Mouse (Mus musculus) limb, embryonic 13.5 days (tissue): ENCODE measurements around the gene Xrra1. TPM values are rescaled to one million over a fixed set of nuclear protein-coding genes. Genes with fewer than 3 reads are reported as not detected.
A peak's percentile ranks its signal among the peaks of the same experiment; 100 is the strongest.

Experiments
- ATAC-seq: fragments of 200-750 bp; cut with Nextera tagmentation; 2 replicates; pipeline ENCODE4 v1.8.0; 2017; ENCODE audit warnings: low read depth, moderate number of reproducible peaks, moderate TSS enrichment; ENCODE audit not compliant: low FRiP score
- H3K27ac ChIP-seq: fragments of 300-500 bp; sonication (generic); 2 replicates; pipeline ENCODE4 v1.5.1; 2015; ENCODE audit warnings: inconsistent platforms, mild to moderate bottlenecking, moderate library complexity
- H3K27me3 ChIP-seq: fragments of 300-500 bp; sonication (generic); 2 replicates; pipeline ENCODE4 v1.6.1; 2015; ENCODE audit warnings: mild to moderate bottlenecking, inconsistent platforms
- H3K36me3 ChIP-seq: fragments of 300-500 bp; sonication (generic); 2 replicates; pipeline ENCODE4 v1.6.1; 2015; ENCODE audit warnings: inconsistent platforms, mild to moderate bottlenecking, moderate library complexity
- H3K4me1 ChIP-seq: fragments of 300-500 bp; sonication (generic); 2 replicates; pipeline ENCODE4 v1.6.1; 2015; ENCODE audit warnings: inconsistent platforms
- H3K4me2 ChIP-seq: fragments of 300-500 bp; sonication (generic); replicated peaks from 2 replicates; pipeline ENCODE4 v1.6.1; 2015; ENCODE audit warnings: inconsistent platforms, mild to moderate bottlenecking, moderate library complexity
- H3K4me3 ChIP-seq: fragments of 300-500 bp; sonication (generic); 2 replicates; pipeline ENCODE4 v1.5.1; 2015; ENCODE audit warnings: moderate library complexity, mild to moderate bottlenecking, inconsistent platforms
- H3K9ac ChIP-seq: fragments of 300-500 bp; sonication (generic); 2 replicates; pipeline ENCODE4 v1.6.1; 2015; ENCODE audit warnings: mild to moderate bottlenecking, inconsistent platforms
- H3K9me3 ChIP-seq: fragments of 300-500 bp; sonication (generic); 2 replicates; pipeline ENCODE4 v1.6.1; 2016; ENCODE audit warnings: inconsistent platforms
- WGBS: fragments of 180-500 bp; shearing (Covaris S2); methylation state at CpG from one replicate; pipeline ENCODE4 v1.1.7; 2015; 5-methylcytosine and 5-hydroxymethylcytosine counted together
- polyA plus RNA-seq: library from polyadenylated mRNA; unstranded; fragments of >200 nt; fragmentation: Nextera tagmentation; extraction: Ambion mirVana; gene quantifications from 2 replicates; pipeline ENCODE4 v1.2.1, GENCODE M21; 2015

Xrra1 gene
- polyA plus RNA-seq, 1 experiment from 2014 or later = 0.27 TPM

- 0 out of 2 replicates have a peak, but pooled peaks cover 10% of the 10 kb centered on the region for H3K4me1 ChIP-seq
- H3K27me3 ChIP-seq = no peaks in the 10 kb centered on the region
- H3K9ac ChIP-seq = peak within 1 kb of the TSS; percentile 68
- peak; percentile 94 for ATAC-seq
- no peaks in the 10 kb centered on the region for H3K9me3 ChIP-seq
- peak within 1 kb of the TSS; percentile 48 for H3K4me3 ChIP-seq
- peak within 1 kb of the TSS; percentile 78; the same call in 1 of the 2 replicates for H3K27ac ChIP-seq
- no peaks in the 10 kb centered on the region for H3K36me3 ChIP-seq
- H3K4me2 ChIP-seq = peak within 1 kb of the TSS; percentile 71
- under 1% methylated on average over 26 of the region's 26 CpGs for WGBS
Measured at GRCm38 (mm10) chr7:99828083-99828570, 30.8 kb upstream of the Xrra1 start, which contains the start of gene Neu3. Gene Neu3 (minus strand): TSS chr7:99828417.

GRCm38 (mm10) chr7:99833115-99833845 is 25.6 kb upstream of the Xrra1 start:
- no peaks in the 10 kb centered on the region for H3K27me3 ChIP-seq
- ATAC-seq = no peak
- peaks cover 20% of the 10 kb centered on the region for H3K4me1 ChIP-seq
- no peak overlapping the region for H3K27ac ChIP-seq
- no peak overlapping the region for H3K9ac ChIP-seq
- WGBS = 87% methylated on average over 5 of the region's 5 CpGs
- peaks cover 12% of the 10 kb centered on the region for H3K36me3 ChIP-seq
- H3K9me3 ChIP-seq = no peaks in the 10 kb centered on the region
- H3K4me2 ChIP-seq = no peak overlapping the region
- no peak overlapping the region for H3K4me3 ChIP-seq

- Histone ChIP-seq H3K4me3 (no peak overlapping the region), H3K4me1 (peaks cover 19% of the 10 kb centered on the region), H3K36me3 (peaks cover 17% of the 10 kb centered on the region), H3K9me3 (no peaks in the 10 kb centered on the region), H3K9ac (no peak overlapping the region), H3K4me2 (no peak overlapping the region), H3K27ac (no peak overlapping the region), H3K27me3 (no peaks in the 10 kb centered on the region)
- WGBS = 93% methylated on average over 2 of the region's 2 CpGs
- no peak for ATAC-seq
Measured at GRCm38 (mm10) chr7:99833846-99834222, 25.1 kb upstream of the Xrra1 start.

GRCm38 (mm10) chr7:99834314-99834853 is 24.5 kb upstream of the Xrra1 start:
- H3K27me3 ChIP-seq = no peaks in the 10 kb centered on the region
- no peak for ATAC-seq
- H3K27ac ChIP-seq = no peak overlapping the region
- H3K4me2 ChIP-seq = no peak overlapping the region
- no peaks in the 10 kb centered on the region for H3K9me3 ChIP-seq
- H3K4me3 ChIP-seq = no peak overlapping the region
- no peak overlapping the region for H3K9ac ChIP-seq
- peaks cover 23% of the 10 kb centered on the region for H3K4me1 ChIP-seq
- H3K36me3 ChIP-seq = peaks cover 22% of the 10 kb centered on the region
- WGBS = 90% methylated on average over 5 of the region's 5 CpGs

GRCm38 (mm10) chr7:99836781-99837180 is 22.1 kb upstream of the Xrra1 start:
- peak overlapping the region; percentile 11; the same call in 1 of the 2 replicates for H3K4me2 ChIP-seq
- WGBS = 36% methylated on average over 4 of the region's 4 CpGs
- no peak overlapping the region for H3K9ac ChIP-seq
- H3K36me3 ChIP-seq = peaks cover 45% of the 10 kb centered on the region
- ATAC-seq = peak; percentile 83
- peaks cover 23% of the 10 kb centered on the region for H3K4me1 ChIP-seq
- no peaks in the 10 kb centered on the region for H3K27me3 ChIP-seq
- H3K27ac ChIP-seq = peak overlapping the region; percentile 70; the same call in 1 of the 2 replicates
- H3K9me3 ChIP-seq = no peaks in the 10 kb centered on the region
- no peak overlapping the region for H3K4me3 ChIP-seq

- H3K27me3 ChIP-seq = no peaks in the 10 kb centered on the region
- WGBS = 72% methylated on average over 6 of the region's 6 CpGs
- no peak overlapping the region for H3K9ac ChIP-seq
- no peak overlapping the region for H3K4me3 ChIP-seq
- peak overlapping the region; percentile 40 for H3K27ac ChIP-seq
- H3K4me2 ChIP-seq = peak overlapping the region; percentile 34
- H3K36me3 ChIP-seq = peaks cover 53% of the 10 kb centered on the region
- H3K9me3 ChIP-seq = no peaks in the 10 kb centered on the region
- ATAC-seq = peak; percentile 83
- peaks cover 23% of the 10 kb centered on the region for H3K4me1 ChIP-seq
Measured at GRCm38 (mm10) chr7:99837358-99838071, 21.4 kb upstream of the Xrra1 start.

- peaks cover 60% of the 10 kb centered on the region for H3K36me3 ChIP-seq
- no peak overlapping the region for H3K9ac ChIP-seq
- ATAC-seq = peak; percentile 39
- no peaks in the 10 kb centered on the region for H3K27me3 ChIP-seq
- H3K27ac ChIP-seq = peak overlapping the region; percentile 40
- peaks cover 23% of the 10 kb centered on the region for H3K4me1 ChIP-seq
- peak overlapping the region; percentile 34; the same call in 1 of the 2 replicates for H3K4me2 ChIP-seq
- H3K4me3 ChIP-seq = no peak overlapping the region
- no peaks in the 10 kb centered on the region for H3K9me3 ChIP-seq
- WGBS = 53% methylated on average over 3 of the region's 3 CpGs
Measured at GRCm38 (mm10) chr7:99838241-99838640, 20.7 kb upstream of the Xrra1 start.

- Histone ChIP-seq H3K27me3 (no peaks in the 10 kb centered on the region), H3K4me1 (no peaks in the 10 kb centered on the region), H3K36me3 (peaks cover 81% of the 10 kb centered on the region), H3K4me3 (no peak overlapping the region), H3K27ac (no peak overlapping the region), H3K9me3 (no peaks in the 10 kb centered on the region), H3K4me2 (no peak overlapping the region), H3K9ac (no peak overlapping the region)
- 95% methylated on average over 8 of the region's 8 CpGs for WGBS
- ATAC-seq = no peak
Measured at GRCm38 (mm10) chr7:99845533-99846236, 13.2 kb upstream of the Xrra1 start.

- WGBS = 91% methylated on average over 5 of the region's 5 CpGs
- H3K4me2 ChIP-seq = no peak overlapping the region
- 0 out of 2 replicates have a peak, but pooled peaks cover 16% of the 10 kb centered on the region for H3K4me1 ChIP-seq
- H3K27me3 ChIP-seq = no peaks in the 10 kb centered on the region
- H3K4me3 ChIP-seq = no peak overlapping the region
- peaks cover 64% of the 10 kb centered on the region for H3K36me3 ChIP-seq
- no peaks in the 10 kb centered on the region for H3K9me3 ChIP-seq
- ATAC-seq = no peak
- H3K9ac ChIP-seq = no peak overlapping the region
- no peak overlapping the region for H3K27ac ChIP-seq
Measured at GRCm38 (mm10) chr7:99850534-99850933, 8.4 kb upstream of the Xrra1 start.

GRCm38 (mm10) chr7:99851121-99851520 is 7.8 kb upstream of the Xrra1 start:
- Histone ChIP-seq H3K27me3 (no peaks in the 10 kb centered on the region), H3K27ac (no peak overlapping the region), H3K36me3 (peaks cover 62% of the 10 kb centered on the region), H3K9ac (no peak overlapping the region), H3K4me2 (no peak overlapping the region), H3K4me1 (peaks cover 16% of the 10 kb centered on the region), H3K9me3 (no peaks in the 10 kb centered on the region), H3K4me3 (no peak overlapping the region)
- WGBS = 62% methylated on average over 1 of the region's 1 CpGs
- ATAC-seq = no peak

- ATAC-seq = no peak
- H3K36me3 ChIP-seq = peaks cover 63% of the 10 kb centered on the region
Measured at GRCm38 (mm10) chr7:99851618-99852017, 7.3 kb upstream of the Xrra1 start.

More at GRCm38 (mm10) chr7:99851618-99852017, 7.3 kb upstream of the Xrra1 start:
- Histone ChIP-seq H3K9me3 (no peaks in the 10 kb centered on the region), H3K4me1 (peaks cover 21% of the 10 kb centered on the region), H3K27me3 (no peaks in the 10 kb centered on the region), H3K9ac (no peak overlapping the region), H3K4me2 (no peak overlapping the region), H3K27ac (no peak overlapping the region), H3K4me3 (no peak overlapping the region)
- WGBS = 83% methylated on average over 6 of the region's 6 CpGs
